Mouse (Mus musculus): Measurements from ENCODE around the gene Col28a1. TPM values are rescaled to one million over a fixed set of nuclear protein-coding genes. Genes with fewer than 3 reads are reported as not detected.

Gene Col28a1
- polyA plus RNA-seq, 1 experiment, result 1.0 TPM

DNA sequence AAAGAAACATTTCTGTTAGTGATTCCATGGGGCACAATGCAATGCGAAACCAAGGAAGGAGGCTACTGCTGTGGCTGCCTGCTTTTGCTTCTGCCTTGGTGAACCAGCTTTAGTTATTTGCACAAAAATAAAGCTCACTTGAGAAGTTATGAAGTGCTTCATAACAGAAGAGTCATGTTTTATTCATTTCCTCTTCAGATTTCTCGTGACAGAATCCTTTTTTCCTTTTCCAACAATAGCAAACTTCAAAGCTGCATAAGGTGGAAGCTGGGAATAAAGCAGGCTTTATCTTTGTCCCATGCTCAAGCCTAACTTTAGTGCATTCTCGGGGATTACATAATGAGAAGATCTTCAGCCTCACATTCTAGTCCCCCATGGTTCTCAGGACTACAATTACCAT lies 65.9 kb downstream of the Col28a1 start:
- 0 out of 2 replicates have a peak, but pooled peaks cover 2% of the 10 kb centered on the region for H3K4me1 ChIP-seq (ENCODE audit: control insufficient read depth, insufficient read depth, low read length)
- H3K27ac ChIP-seq (ENCODE audit: control insufficient read depth, insufficient read depth, low read depth, low read length), result no peak overlapping the region
- TF ChIP-seq CTCF (IDR thresholded peaks at IDR 0.05; ENCODE audit: control insufficient read depth, insufficient read depth, insufficient replicate concordance, low read depth, low read length), result no peak
- no peak for TF ChIP-seq POLR2A (IDR thresholded peaks at IDR 0.05; ENCODE audit: control insufficient read depth, low read depth, low read length)
- no peak overlapping the region for H3K4me3 ChIP-seq (ENCODE audit: control insufficient read depth, low read depth, low read length)
- no peaks in the 10 kb centered on the region for H3K27me3 ChIP-seq (ENCODE audit: control insufficient read depth, insufficient read depth, low read length)
- H3K36me3 ChIP-seq (ENCODE audit: control insufficient read depth, insufficient read depth, low read length), result no peaks in the 10 kb centered on the region

DNA sequence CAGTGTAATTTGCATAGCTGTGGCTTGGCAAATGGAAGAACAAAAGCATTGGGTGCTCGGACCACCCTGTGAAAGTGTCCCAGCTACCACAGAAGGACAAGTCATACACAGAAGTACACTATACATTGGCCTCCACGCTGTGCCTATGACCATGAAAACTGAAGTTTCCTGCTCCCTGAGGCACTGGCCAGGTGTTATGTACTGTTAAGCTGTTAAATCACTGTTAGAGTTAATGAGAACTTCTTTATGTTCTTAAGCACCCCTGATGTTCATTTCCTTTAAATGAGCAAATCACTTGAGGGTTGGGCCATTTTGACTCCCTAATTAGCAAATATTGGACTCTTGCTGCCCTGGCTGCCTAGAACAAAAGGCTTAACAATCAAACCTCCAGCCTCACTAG lies 73.3 kb downstream of the Col28a1 start:
- Histone ChIP-seq H3K36me3 (ENCODE audit: control insufficient read depth, insufficient read depth, low read length) (no peaks in the 10 kb centered on the region), H3K27ac (ENCODE audit: control insufficient read depth, insufficient read depth, low read depth, low read length) (no peak overlapping the region), H3K27me3 (ENCODE audit: control insufficient read depth, insufficient read depth, low read length) (no peaks in the 10 kb centered on the region), H3K4me3 (ENCODE audit: control insufficient read depth, low read depth, low read length) (no peak overlapping the region), H3K4me1 (ENCODE audit: control insufficient read depth, insufficient read depth, low read length) (no peaks in the 10 kb centered on the region)
- no peak for TF ChIP-seq CTCF (IDR thresholded peaks at IDR 0.05; ENCODE audit: control insufficient read depth, insufficient read depth, insufficient replicate concordance, low read depth, low read length)
- TF ChIP-seq POLR2A (IDR thresholded peaks at IDR 0.05; ENCODE audit: control insufficient read depth, low read depth, low read length), result no peak

DNA sequence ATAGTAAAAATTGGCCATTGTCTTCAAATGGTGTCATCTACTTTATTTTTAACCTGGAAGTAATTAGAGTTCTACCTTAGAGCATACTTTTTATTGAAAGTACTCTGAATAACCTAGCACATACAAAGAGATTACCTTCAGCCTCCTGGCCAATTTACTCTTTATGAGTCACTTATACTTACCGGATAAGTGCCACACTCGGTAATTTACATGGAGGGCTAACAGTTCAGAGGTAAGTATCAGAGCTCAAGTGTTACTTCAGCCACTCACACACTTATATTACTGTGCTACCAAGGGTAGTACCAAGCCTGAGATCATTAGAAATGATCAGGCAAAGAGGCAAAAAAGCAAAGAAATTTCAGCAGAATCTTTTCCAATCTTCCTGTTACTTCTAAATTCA lies 73.8 kb downstream of the Col28a1 start:
- no peak overlapping the region for H3K27ac ChIP-seq (ENCODE audit: control insufficient read depth, insufficient read depth, low read depth, low read length)
- no peaks in the 10 kb centered on the region for H3K27me3 ChIP-seq (ENCODE audit: control insufficient read depth, insufficient read depth, low read length)
- H3K36me3 ChIP-seq (ENCODE audit: control insufficient read depth, insufficient read depth, low read length), result no peaks in the 10 kb centered on the region
- TF ChIP-seq CTCF (IDR thresholded peaks at IDR 0.05; ENCODE audit: control insufficient read depth, insufficient read depth, insufficient replicate concordance, low read depth, low read length), result no peak
- no peak for TF ChIP-seq POLR2A (IDR thresholded peaks at IDR 0.05; ENCODE audit: control insufficient read depth, low read depth, low read length)
- no peaks in the 10 kb centered on the region for H3K4me1 ChIP-seq (ENCODE audit: control insufficient read depth, insufficient read depth, low read length)
- H3K4me3 ChIP-seq (ENCODE audit: control insufficient read depth, low read depth, low read length), result no peak overlapping the region

DNA sequence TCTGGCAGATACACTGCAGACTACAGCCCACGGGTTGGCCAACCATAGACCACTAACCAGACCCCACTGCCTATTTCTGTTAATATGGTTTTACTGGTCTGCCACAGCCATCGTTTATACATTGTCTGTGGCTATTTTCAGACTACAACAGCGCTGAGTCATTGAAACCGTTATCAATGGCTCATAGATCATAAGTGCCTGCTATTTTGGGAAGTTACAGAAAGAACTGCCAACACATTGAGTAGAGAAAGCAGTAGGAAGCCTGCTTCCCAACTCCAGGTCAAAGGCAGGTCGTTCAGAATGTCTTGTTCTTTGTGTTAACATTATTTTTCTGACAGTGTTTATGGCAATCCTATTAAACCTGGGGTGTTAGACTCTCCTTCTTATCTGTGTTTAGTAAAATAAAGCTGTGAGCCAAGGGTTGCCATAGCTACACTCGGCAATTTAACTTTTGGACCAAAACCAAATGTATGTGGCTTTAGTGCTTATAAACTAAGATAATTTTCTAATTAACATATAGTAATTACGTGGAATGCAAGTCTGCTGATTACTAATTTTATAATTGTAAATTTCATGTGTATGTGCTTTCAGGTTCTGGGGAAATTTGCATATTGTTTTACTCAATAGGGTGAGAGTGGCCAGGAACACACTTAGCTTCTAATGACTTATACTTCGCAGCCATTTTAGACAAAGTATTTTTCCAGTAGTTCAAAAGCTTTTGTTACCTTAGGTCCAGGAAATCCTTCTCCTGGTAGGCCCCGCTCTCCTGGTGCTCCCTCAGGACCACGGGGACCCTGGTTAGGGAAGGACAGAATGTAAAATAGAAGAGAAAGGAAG lies 86.3 kb downstream of the Col28a1 start:
- H3K27me3 ChIP-seq (ENCODE audit: control insufficient read depth, insufficient read depth, low read length), result no peaks in the 10 kb centered on the region
- H3K36me3 ChIP-seq (ENCODE audit: control insufficient read depth, insufficient read depth, low read length), result no peaks in the 10 kb centered on the region
- no peak overlapping the region for H3K4me3 ChIP-seq (ENCODE audit: control insufficient read depth, low read depth, low read length)
- no peak for TF ChIP-seq CTCF (IDR thresholded peaks at IDR 0.05; ENCODE audit: control insufficient read depth, insufficient read depth, insufficient replicate concordance, low read depth, low read length)
- no peak for TF ChIP-seq POLR2A (IDR thresholded peaks at IDR 0.05; ENCODE audit: control insufficient read depth, low read depth, low read length)
- H3K27ac ChIP-seq (ENCODE audit: control insufficient read depth, insufficient read depth, low read depth, low read length), result no peak overlapping the region
- no peaks in the 10 kb centered on the region for H3K4me1 ChIP-seq (ENCODE audit: control insufficient read depth, insufficient read depth, low read length)

DNA sequence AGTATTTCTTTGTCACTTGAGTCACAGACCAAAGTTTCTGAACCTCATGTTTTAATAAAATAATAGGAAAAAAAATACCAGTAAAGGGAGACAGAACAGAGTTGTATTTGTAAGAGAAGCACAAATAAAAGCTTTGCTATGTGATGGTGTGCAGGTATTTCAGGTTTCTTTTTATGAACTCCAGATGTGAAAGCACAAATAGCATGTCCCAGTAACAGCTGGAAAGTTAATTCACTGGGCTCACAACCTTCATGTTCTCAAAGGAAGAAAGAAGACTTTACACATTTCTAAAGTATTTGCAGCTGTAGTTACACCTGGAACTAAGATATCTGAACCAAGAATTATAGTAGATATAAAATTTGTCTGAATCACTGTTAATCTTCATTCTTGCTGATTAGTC lies 91.2 kb downstream of the Col28a1 start:
- Histone ChIP-seq H3K27me3 (ENCODE audit: control insufficient read depth, insufficient read depth, low read length) (no peaks in the 10 kb centered on the region), H3K27ac (ENCODE audit: control insufficient read depth, insufficient read depth, low read depth, low read length) (no peak overlapping the region), H3K4me1 (ENCODE audit: control insufficient read depth, insufficient read depth, low read length) (no peaks in the 10 kb centered on the region), H3K4me3 (ENCODE audit: control insufficient read depth, low read depth, low read length) (no peak overlapping the region), H3K36me3 (ENCODE audit: control insufficient read depth, insufficient read depth, low read length) (no peaks in the 10 kb centered on the region)
- TF ChIP-seq CTCF (IDR thresholded peaks at IDR 0.05; ENCODE audit: control insufficient read depth, insufficient read depth, insufficient replicate concordance, low read depth, low read length), result no peak
- no peak for TF ChIP-seq POLR2A (IDR thresholded peaks at IDR 0.05; ENCODE audit: control insufficient read depth, low read depth, low read length)

DNA sequence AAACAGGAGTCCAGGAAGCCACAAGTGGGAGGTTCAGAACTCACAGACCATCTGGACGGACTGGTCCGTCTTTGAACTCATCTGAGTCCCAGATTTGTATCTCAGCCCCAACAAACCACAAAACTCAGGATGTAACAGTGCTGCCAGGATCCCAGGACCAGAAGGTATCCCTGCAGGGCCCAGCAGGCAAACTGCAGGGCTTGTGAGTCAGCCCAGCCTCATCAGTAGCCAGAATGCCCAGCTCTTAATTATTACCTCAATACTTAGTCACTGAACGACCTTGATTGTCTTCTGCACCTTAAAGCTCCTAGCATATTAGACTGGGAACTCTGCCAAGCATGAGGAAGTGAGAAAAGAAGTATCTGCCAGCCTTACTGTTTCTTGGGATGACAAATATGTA lies 96.6 kb downstream of the Col28a1 start:
- H3K27ac ChIP-seq (ENCODE audit: control insufficient read depth, insufficient read depth, low read depth, low read length), result no peak overlapping the region
- H3K27me3 ChIP-seq (ENCODE audit: control insufficient read depth, insufficient read depth, low read length), result no peaks in the 10 kb centered on the region
- H3K36me3 ChIP-seq (ENCODE audit: control insufficient read depth, insufficient read depth, low read length), result no peaks in the 10 kb centered on the region
- H3K4me1 ChIP-seq (ENCODE audit: control insufficient read depth, insufficient read depth, low read length), result no peaks in the 10 kb centered on the region
- TF ChIP-seq CTCF (IDR thresholded peaks at IDR 0.05; ENCODE audit: control insufficient read depth, insufficient read depth, insufficient replicate concordance, low read depth, low read length) (no peak), POLR2A (IDR thresholded peaks at IDR 0.05; ENCODE audit: control insufficient read depth, low read depth, low read length) (no peak)
- H3K4me3 ChIP-seq (ENCODE audit: control insufficient read depth, low read depth, low read length), result no peak overlapping the region

DNA sequence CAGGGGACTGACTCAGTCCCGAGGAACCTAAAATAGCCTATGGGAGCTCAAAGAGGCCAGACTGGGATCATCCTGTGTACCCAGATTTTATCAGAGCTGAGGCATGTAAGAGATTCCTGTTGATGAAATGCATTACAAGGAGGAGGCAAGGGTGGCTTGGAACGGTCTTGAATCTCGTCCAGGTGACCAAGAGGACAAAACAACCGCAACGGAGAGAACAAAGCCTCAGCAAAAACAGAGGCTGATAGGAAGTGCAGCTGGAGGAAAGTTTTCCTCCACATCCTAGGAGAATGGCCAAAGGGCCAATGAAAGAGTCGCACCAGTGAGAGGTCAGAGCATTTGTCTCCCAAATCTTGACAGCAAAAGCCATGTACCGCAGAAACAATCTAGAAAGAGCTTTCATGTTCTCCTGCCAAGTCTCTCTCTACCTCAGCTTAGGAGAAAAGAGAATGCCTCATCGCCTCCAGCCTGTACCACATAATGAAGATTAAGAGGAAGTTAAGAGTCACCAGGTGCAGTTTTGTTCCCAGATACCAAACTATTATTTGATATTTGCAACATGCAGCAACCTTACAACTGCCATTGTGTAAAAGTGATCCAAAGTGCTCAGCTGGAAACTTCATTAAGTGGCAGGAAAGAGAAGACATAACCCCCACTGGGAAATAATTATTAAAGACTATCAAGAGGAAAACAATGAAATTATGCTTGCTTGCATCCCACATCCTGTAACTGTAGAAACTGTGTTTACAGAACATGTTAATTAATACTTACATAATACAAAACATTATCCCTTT lies 98.1 kb downstream of the Col28a1 start:
- Histone ChIP-seq H3K36me3 (ENCODE audit: control insufficient read depth, insufficient read depth, low read length) (no peaks in the 10 kb centered on the region), H3K27ac (ENCODE audit: control insufficient read depth, insufficient read depth, low read depth, low read length) (no peak overlapping the region), H3K4me1 (ENCODE audit: control insufficient read depth, insufficient read depth, low read length) (no peaks in the 10 kb centered on the region), H3K27me3 (ENCODE audit: control insufficient read depth, insufficient read depth, low read length) (no peaks in the 10 kb centered on the region), H3K4me3 (ENCODE audit: control insufficient read depth, low read depth, low read length) (no peak overlapping the region)
- TF ChIP-seq CTCF (IDR thresholded peaks at IDR 0.05; ENCODE audit: control insufficient read depth, insufficient read depth, insufficient replicate concordance, low read depth, low read length) (no peak), POLR2A (IDR thresholded peaks at IDR 0.05; ENCODE audit: control insufficient read depth, low read depth, low read length) (no peak)

All from testis, adult 2 months (tissue).